Mouse (Mus musculus): ENCODE results near the gene Slc16a8. TPM values are rescaled to one million over a fixed set of nuclear protein-coding genes. Genes with fewer than 3 reads are reported as not detected.

The Slc16a8 gene
- total RNA-seq (2012; rRNA removed): 0.58 and 0.69 TPM in 2 replicates

DNA sequence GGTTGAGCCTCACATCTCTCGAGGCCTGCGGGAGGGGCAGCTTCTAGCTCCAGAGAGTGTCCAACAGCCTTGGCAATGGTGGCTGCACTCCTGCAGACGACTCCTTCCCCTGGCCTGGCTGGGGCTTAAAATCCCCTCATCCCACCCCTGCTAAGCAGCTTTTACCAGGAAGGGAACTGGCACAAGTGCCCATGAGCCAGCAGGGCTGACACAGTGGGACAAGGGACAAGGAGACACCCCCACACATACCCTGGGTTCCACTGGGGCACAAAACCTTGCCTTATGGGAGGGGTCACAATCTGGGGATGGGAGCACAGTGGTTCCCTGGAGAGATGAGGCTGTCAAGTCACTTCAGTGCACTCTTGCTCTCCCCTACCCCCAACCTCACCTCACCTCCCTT is at the start of gene Slc16a8:
Slc16a8 (minus strand) TSS at position 101 of the 400 bp plus-strand sequence.
- Histone ChIP-seq H3K4me1 (ENCODE audit: control insufficient read depth in 2 of 2, insufficient read depth in 2 of 2, low read length in 2 of 2, poor library complexity in 1 of 2) (peaks cover 0 to 8% of the 10 kb centered on the region in 2 experiments; a peak in 1 of 4 replicates), H3K9ac (ENCODE audit: insufficient read depth, low read depth, low read length, poor library complexity, severe bottlenecking) (no peak within 1 kb of the TSS)

DNA sequence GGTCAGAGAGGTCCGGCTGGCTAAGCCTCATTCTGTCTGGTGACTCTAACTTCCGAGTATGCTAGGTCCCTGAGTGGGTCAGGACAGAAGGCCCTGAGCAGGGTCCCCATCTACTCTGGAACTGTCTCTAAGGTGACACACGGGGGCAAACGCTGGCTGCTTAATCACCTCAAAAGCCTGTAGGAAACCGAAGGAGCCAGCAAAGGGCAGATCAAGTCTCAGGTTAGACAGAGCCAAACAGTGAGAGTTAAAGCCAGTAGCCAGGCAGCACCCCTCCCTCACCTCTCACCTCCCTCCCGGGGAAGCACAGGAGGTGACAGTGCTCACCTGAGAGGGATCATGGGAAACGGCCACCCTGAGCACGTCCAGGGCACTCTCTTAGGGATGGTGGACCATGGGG is 49.2 kb upstream of the Slc16a8 start:
- no peak overlapping the region for H3K27ac ChIP-seq (ENCODE audit: insufficient read depth, low read depth, low read length, poor library complexity, severe bottlenecking)
- H3K9ac ChIP-seq (ENCODE audit: insufficient read depth, low read depth, low read length, poor library complexity, severe bottlenecking): no peak overlapping the region
- no peaks in the 10 kb centered on the region for H3K9me3 ChIP-seq (ENCODE audit: control insufficient read depth, insufficient read depth, low read depth, low read length)
- H3K4me1 ChIP-seq (ENCODE audit: control insufficient read depth in 2 of 2, insufficient read depth in 2 of 2, low read length in 2 of 2, poor library complexity in 1 of 2): peaks cover 0 to 2% of the 10 kb centered on the region in 2 experiments; a peak in 1 of 4 replicates
- in situ Hi-C loops (cut with MboI; ENCODE audit: low sequenced_read_pairs in 2 of 2, unreplicated experiment in 2 of 2): no loop called here
- no peak for DNase-seq (ENCODE audit: low read depth, low spot score)
- no peak overlapping the region for H3K4me3 ChIP-seq (ENCODE audit: insufficient read depth in 1 of 2, low read depth in 1 of 2, low read length in 2 of 2, poor library complexity in 1 of 2, severe bottlenecking in 1 of 2)
- TF ChIP-seq CHD2 (IDR thresholded peaks at IDR 0.05; ENCODE audit: low read depth, low read length) (no peak), ZNF384 (IDR thresholded peaks at IDR 0.05; ENCODE audit: low read depth, low read length) (no peak), HCFC1 (IDR thresholded peaks at IDR 0.05; ENCODE audit: borderline replicate concordance, insufficient read depth, low read length) (no peak), MAFK (IDR thresholded peaks at IDR 0.05; ENCODE audit: insufficient read depth, low read depth, low read length) (no peak), ZC3H11A (IDR thresholded peaks at IDR 0.05; ENCODE audit: borderline replicate concordance, low read depth, low read length) (no peak)
- peaks cover 36% of the 10 kb centered on the region; the same call in 1 of the 2 replicates for H3K36me3 ChIP-seq (ENCODE audit: control insufficient read depth, insufficient read depth, low read length, poor library complexity, severe bottlenecking)

More for the DNA sequence above, at the start of gene Slc16a8:
- no peak within 1 kb of the TSS for H3K27ac ChIP-seq (ENCODE audit: insufficient read depth, low read depth, low read length, poor library complexity, severe bottlenecking)
- DNase-seq (ENCODE audit: low read depth, low spot score): no peak
- H3K4me3 ChIP-seq (ENCODE audit: insufficient read depth in 1 of 2, low read depth in 1 of 2, low read length in 2 of 2, poor library complexity in 1 of 2, severe bottlenecking in 1 of 2): no peak within 1 kb of the TSS
- in situ Hi-C loops (cut with MboI; ENCODE audit: low sequenced_read_pairs in 2 of 2, unreplicated experiment in 2 of 2): no loop called here
- TF ChIP-seq ZNF384 (IDR thresholded peaks at IDR 0.05; ENCODE audit: low read depth, low read length) (no peak), MAFK (IDR thresholded peaks at IDR 0.05; ENCODE audit: insufficient read depth, low read depth, low read length) (no peak), ZC3H11A (IDR thresholded peaks at IDR 0.05; ENCODE audit: borderline replicate concordance, low read depth, low read length) (no peak), HCFC1 (IDR thresholded peaks at IDR 0.05; ENCODE audit: borderline replicate concordance, insufficient read depth, low read length) (no peak), CHD2 (IDR thresholded peaks at IDR 0.05; ENCODE audit: low read depth, low read length) (no peak)
- no peaks in the 10 kb centered on the region for H3K9me3 ChIP-seq (ENCODE audit: control insufficient read depth, insufficient read depth, low read depth, low read length)
- H3K36me3 ChIP-seq (ENCODE audit: control insufficient read depth, insufficient read depth, low read length, poor library complexity, severe bottlenecking): no peaks in the 10 kb centered on the region

DNA sequence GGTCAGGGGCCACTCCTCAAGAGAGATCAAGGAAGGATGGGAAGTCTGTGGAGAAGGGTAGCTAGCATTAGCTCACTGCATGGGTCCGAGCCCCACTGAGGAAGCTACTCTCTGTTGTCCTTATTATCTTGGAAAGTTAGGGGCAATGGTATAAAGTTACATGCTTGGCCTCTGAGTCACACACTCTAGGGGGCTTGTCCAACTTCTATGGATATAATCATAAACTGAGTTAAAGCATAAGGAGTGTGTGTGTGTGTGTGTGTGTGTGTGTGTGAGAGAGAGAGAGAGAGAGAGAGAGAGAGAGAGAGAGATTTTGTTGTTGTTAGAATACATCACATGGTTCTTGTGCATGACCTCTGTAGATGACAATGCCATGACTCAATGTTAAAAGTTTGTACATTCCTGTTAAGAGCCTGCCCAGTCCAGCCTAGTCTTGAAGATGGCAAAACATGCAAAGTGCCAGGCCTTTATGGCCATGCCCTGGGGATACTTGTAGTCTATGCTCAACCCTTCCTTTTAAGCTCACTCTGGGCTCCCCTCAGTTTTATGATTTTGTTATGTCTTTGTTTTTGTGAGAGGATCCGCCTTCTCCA is 45.1 kb upstream of the Slc16a8 start:
- Histone ChIP-seq H3K4me1 (ENCODE audit: control insufficient read depth in 2 of 2, insufficient read depth in 2 of 2, low read length in 2 of 2, poor library complexity in 1 of 2) (no peaks in the 10 kb centered on the region), H3K27ac (ENCODE audit: insufficient read depth, low read depth, low read length, poor library complexity, severe bottlenecking) (no peak overlapping the region), H3K9me3 (ENCODE audit: control insufficient read depth, insufficient read depth, low read depth, low read length) (no peaks in the 10 kb centered on the region), H3K36me3 (ENCODE audit: control insufficient read depth, insufficient read depth, low read length, poor library complexity, severe bottlenecking) (peaks cover 31% of the 10 kb centered on the region; the same call in 1 of the 2 replicates), H3K9ac (ENCODE audit: insufficient read depth, low read depth, low read length, poor library complexity, severe bottlenecking) (no peak overlapping the region), H3K4me3 (ENCODE audit: insufficient read depth in 1 of 2, low read depth in 1 of 2, low read length in 2 of 2, poor library complexity in 1 of 2, severe bottlenecking in 1 of 2) (no peak overlapping the region)
- in situ Hi-C loops (cut with MboI; ENCODE audit: low sequenced_read_pairs in 2 of 2, unreplicated experiment in 2 of 2): no loop called here
- DNase-seq (ENCODE audit: low read depth, low spot score): no peak
- no peak for TF ChIP-seq ZC3H11A (IDR thresholded peaks at IDR 0.05; ENCODE audit: borderline replicate concordance, low read depth, low read length)

- Histone ChIP-seq H3K36me3 (ENCODE audit: control insufficient read depth, insufficient read depth, low read length, poor library complexity, severe bottlenecking) (peaks cover 29% of the 10 kb centered on the region; the same call in 1 of the 2 replicates), H3K4me1 (ENCODE audit: control insufficient read depth in 2 of 2, insufficient read depth in 2 of 2, low read length in 2 of 2, poor library complexity in 1 of 2) (no peaks in the 10 kb centered on the region), H3K27ac (ENCODE audit: insufficient read depth, low read depth, low read length, poor library complexity, severe bottlenecking) (no peak overlapping the region), H3K4me3 (ENCODE audit: insufficient read depth in 1 of 2, low read depth in 1 of 2, low read length in 2 of 2, poor library complexity in 1 of 2, severe bottlenecking in 1 of 2) (no peak overlapping the region), H3K9me3 (ENCODE audit: control insufficient read depth, insufficient read depth, low read depth, low read length) (no peaks in the 10 kb centered on the region), H3K9ac (ENCODE audit: insufficient read depth, low read depth, low read length, poor library complexity, severe bottlenecking) (no peak overlapping the region)
- DNase-seq (ENCODE audit: low read depth, low spot score): no peak
- TF ChIP-seq ZC3H11A (IDR thresholded peaks at IDR 0.05; ENCODE audit: borderline replicate concordance, low read depth, low read length) (no peak), MAFK (IDR thresholded peaks at IDR 0.05; ENCODE audit: insufficient read depth, low read depth, low read length) (no peak), ZNF384 (IDR thresholded peaks at IDR 0.05; ENCODE audit: low read depth, low read length) (no peak), CHD2 (IDR thresholded peaks at IDR 0.05; ENCODE audit: low read depth, low read length) (no peak), HCFC1 (IDR thresholded peaks at IDR 0.05; ENCODE audit: borderline replicate concordance, insufficient read depth, low read length) (no peak)
- in situ Hi-C loops (cut with MboI; ENCODE audit: low sequenced_read_pairs in 2 of 2, unreplicated experiment in 2 of 2): no loop called here
Observed at GRCm38 (mm10) chr15:79298553-79298952, 44.0 kb upstream of the Slc16a8 start.

DNA sequence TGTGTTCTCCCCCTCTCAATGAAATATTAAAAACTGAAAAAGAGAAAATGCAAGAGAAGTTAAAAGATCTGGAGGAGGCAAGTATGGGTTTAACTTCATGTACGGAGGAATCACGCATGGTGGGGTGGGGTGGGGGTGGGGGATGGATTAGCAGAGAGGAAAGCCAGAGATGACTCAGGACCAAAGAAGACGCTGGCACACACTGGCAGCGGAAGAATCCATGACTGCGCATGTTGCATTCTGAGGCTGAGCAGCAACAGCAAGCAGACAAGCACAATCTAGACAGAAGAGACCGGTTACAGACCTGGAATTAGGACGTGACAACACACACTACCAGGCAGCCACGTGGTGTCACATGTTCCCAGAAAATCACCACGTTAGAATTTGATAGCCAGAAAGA is 38.2 kb upstream of the Slc16a8 start:
- Histone ChIP-seq H3K9me3 (ENCODE audit: control insufficient read depth, insufficient read depth, low read depth, low read length) (no peaks in the 10 kb centered on the region), H3K4me3 (ENCODE audit: insufficient read depth in 1 of 2, low read depth in 1 of 2, low read length in 2 of 2, poor library complexity in 1 of 2, severe bottlenecking in 1 of 2) (no peak overlapping the region), H3K9ac (ENCODE audit: insufficient read depth, low read depth, low read length, poor library complexity, severe bottlenecking) (no peak overlapping the region), H3K4me1 (ENCODE audit: control insufficient read depth in 2 of 2, insufficient read depth in 2 of 2, low read length in 2 of 2, poor library complexity in 1 of 2) (no peaks in the 10 kb centered on the region; a peak in 2 of 4 replicates), H3K36me3 (ENCODE audit: control insufficient read depth, insufficient read depth, low read length, poor library complexity, severe bottlenecking) (peaks cover 14% of the 10 kb centered on the region; the same call in 1 of the 2 replicates), H3K27ac (ENCODE audit: insufficient read depth, low read depth, low read length, poor library complexity, severe bottlenecking) (no peak overlapping the region)
- TF ChIP-seq HCFC1 (IDR thresholded peaks at IDR 0.05; ENCODE audit: borderline replicate concordance, insufficient read depth, low read length) (no peak), ZC3H11A (IDR thresholded peaks at IDR 0.05; ENCODE audit: borderline replicate concordance, low read depth, low read length) (no peak), ZNF384 (IDR thresholded peaks at IDR 0.05; ENCODE audit: low read depth, low read length) (no peak), MAFK (IDR thresholded peaks at IDR 0.05; ENCODE audit: insufficient read depth, low read depth, low read length) (no peak), CHD2 (IDR thresholded peaks at IDR 0.05; ENCODE audit: low read depth, low read length) (no peak)
- in situ Hi-C loops (cut with MboI; ENCODE audit: low sequenced_read_pairs in 2 of 2, unreplicated experiment in 2 of 2): no loop called here
- no peak for DNase-seq (ENCODE audit: low read depth, low spot score)
